Mouse (Mus musculus) testis, adult 2 months (tissue): ENCODE results near the gene Vmn1r197. TPM values are rescaled to one million over a fixed set of nuclear protein-coding genes. Genes with fewer than 3 reads are reported as not detected.
"Not testable (repeated sequence)": the region's sequence is repeated elsewhere in the genome, so short reads cannot be mapped to it uniquely, and the experiment has no call there.

Experiments used
- H3K27ac ChIP-seq: fragments of 200-500 bp; 2 replicates; pipeline ENCODE4 v1.5.1; 2012; ENCODE audit warnings: low read depth, low read length; ENCODE audit not compliant: control insufficient read depth, insufficient read depth
- H3K27me3 ChIP-seq: fragments of 200-500 bp; 2 replicates; pipeline ENCODE4 v1.6.1; 2012; ENCODE audit warnings: mild to moderate bottlenecking, low read length, moderate library complexity; ENCODE audit not compliant: control insufficient read depth, insufficient read depth
- H3K36me3 ChIP-seq: fragments of 200-500 bp; 2 replicates; pipeline ENCODE4 v1.6.1; 2012; ENCODE audit warnings: mild to moderate bottlenecking, low read length; ENCODE audit not compliant: control insufficient read depth, insufficient read depth
- H3K4me1 ChIP-seq: fragments of 200-500 bp; 2 replicates; pipeline ENCODE4 v1.6.1; 2012; ENCODE audit warnings: low read length; ENCODE audit not compliant: control insufficient read depth, insufficient read depth
- H3K4me3 ChIP-seq: fragments of 200-500 bp; 2 replicates; pipeline ENCODE4 v1.5.1; 2012; ENCODE audit warnings: low read depth, mild to moderate bottlenecking, low read length, moderate library complexity, mixed read lengths; ENCODE audit not compliant: control insufficient read depth
- CTCF ChIP-seq: fragments of 200-500 bp; IDR thresholded peaks from 2 replicates; pipeline ENCODE4 v1.5.1; 2012; ENCODE audit warnings: low read depth, mild to moderate bottlenecking, inconsistent platforms, low read length, moderate library complexity; ENCODE audit not compliant: control insufficient read depth, insufficient read depth, insufficient replicate concordance
- POLR2A ChIP-seq: fragments of 200-500 bp; IDR thresholded peaks from 2 replicates; pipeline ENCODE4 v1.6.1; 2012; ENCODE audit warnings: low read depth, mild to moderate bottlenecking, inconsistent platforms, low read length, moderate library complexity; ENCODE audit not compliant: control insufficient read depth
- polyA plus RNA-seq: library from polyadenylated mRNA; depleted of rRNA; stranded (reverse); fragments of >200 nt; gene quantifications from 2 replicates; pipeline ENCODE4 v1.2.3, GENCODE M21; 2012; rRNA removed

Gene Vmn1r197
- polyA plus RNA-seq, 1 experiment = not detected

GRCm38 (mm10) chr13:22350064-22350463, 25.7 kb downstream of the Vmn1r197 start, which contains the start of gene Vmn1r198:
Vmn1r198 (plus strand) TSS chr13:22350364.
- no peaks in the 10 kb centered on the region for H3K27me3 ChIP-seq
- no peaks in the 10 kb centered on the region for H3K4me1 ChIP-seq
- no peak within 1 kb of the TSS for H3K27ac ChIP-seq
- TF ChIP-seq CTCF = no peak
- no peak for TF ChIP-seq POLR2A
- no peaks in the 10 kb centered on the region for H3K36me3 ChIP-seq
- no peak within 1 kb of the TSS for H3K4me3 ChIP-seq

- Histone ChIP-seq H3K27me3 (no peaks in the 10 kb centered on the region), H3K27ac (no peak overlapping the region), H3K36me3 (no peaks in the 10 kb centered on the region), H3K4me3 (no peak overlapping the region), H3K4me1 (no peaks in the 10 kb centered on the region)
- no peak for TF ChIP-seq CTCF
- TF ChIP-seq POLR2A = no peak
Measured at GRCm38 (mm10) chr13:22350813-22351212, 26.4 kb downstream of the Vmn1r197 start.

- Histone ChIP-seq H3K27ac (no peak within 1 kb of the TSS), H3K4me1 (no peaks in the 10 kb centered on the region), H3K4me3 (no peak within 1 kb of the TSS), H3K36me3 (no peaks in the 10 kb centered on the region), H3K27me3 (no peaks in the 10 kb centered on the region)
- TF ChIP-seq CTCF (no peak), POLR2A (no peak)
Measured at GRCm38 (mm10) chr13:22379518-22379917, 55.1 kb downstream of the Vmn1r197 start, which contains the start of gene Vmn1r199. Vmn1r199 (plus strand) TSS chr13:22379818.

DNA sequence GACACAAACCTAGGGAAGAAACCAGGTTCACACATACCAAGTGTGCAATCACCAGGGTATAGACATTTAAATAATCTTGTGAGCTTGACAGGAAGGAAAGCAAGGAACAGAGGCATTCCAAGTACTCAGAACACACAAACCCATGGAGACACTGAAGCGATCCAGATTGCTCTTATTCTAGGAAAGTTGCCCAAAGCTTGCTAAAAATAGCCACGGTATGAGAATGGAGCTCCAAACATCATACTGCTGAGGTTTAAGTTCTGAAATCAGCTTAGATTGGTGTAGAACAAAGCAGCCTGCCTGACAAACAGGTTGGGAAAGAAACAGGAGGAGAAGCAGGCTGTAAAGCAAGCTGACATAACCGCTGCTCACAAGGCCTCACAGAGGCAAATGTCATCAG, 56.7 kb downstream of the Vmn1r197 start:
- not testable (repeated sequence) for H3K36me3 ChIP-seq, H3K4me3 ChIP-seq, H3K27ac ChIP-seq, H3K4me1 ChIP-seq, H3K27me3 ChIP-seq

Other genes with a start within 250 kb of the Vmn1r197 start
- gene Vmn1r188, start 240.1 kb upstream of the Vmn1r197 start, polyA plus RNA-seq = not detected in 2 replicates
- not detected in 2 replicates for gene Vmn1r189, start 218.8 kb upstream of the Vmn1r197 start, polyA plus RNA-seq
- not detected in 2 replicates for gene Vmn1r191, start 140.6 kb upstream of the Vmn1r197 start, polyA plus RNA-seq
- gene Vmn1r192, start 133.4 kb upstream of the Vmn1r197 start, polyA plus RNA-seq = not detected in 2 replicates
- not detected in 2 replicates for gene Vmn1r193, start 101.4 kb upstream of the Vmn1r197 start, polyA plus RNA-seq
- not detected in 2 replicates for gene Vmn1r194, start 80.4 kb upstream of the Vmn1r197 start, polyA plus RNA-seq
- gene Vmn1r195, start 54.1 kb upstream of the Vmn1r197 start, polyA plus RNA-seq = not detected in 2 replicates
- not detected in 2 replicates for gene Vmn1r196, start 34.7 kb upstream of the Vmn1r197 start, polyA plus RNA-seq
- gene Vmn1r198, start 25.8 kb downstream of the Vmn1r197 start, polyA plus RNA-seq = not detected in 2 replicates
- gene Vmn1r199, start 55.2 kb downstream of the Vmn1r197 start, polyA plus RNA-seq = not detected in 2 replicates
- gene Vmn1r200, start 65.8 kb downstream of the Vmn1r197 start, polyA plus RNA-seq = not detected in 2 replicates
- not detected in 2 replicates for gene Vmn1r201, start 147.3 kb downstream of the Vmn1r197 start, polyA plus RNA-seq
- gene Vmn1r202, start 180.8 kb downstream of the Vmn1r197 start, polyA plus RNA-seq = not detected in 2 replicates
- gene Vmn1r203, start 193.5 kb downstream of the Vmn1r197 start, polyA plus RNA-seq = not detected in 2 replicates
- not detected in 2 replicates for gene Vmn1r204, start 228.6 kb downstream of the Vmn1r197 start, polyA plus RNA-seq